Mouse (Mus musculus) limb, embryonic 11.5 days (tissue): Measurements from ENCODE around the gene Gps1. TPM values are rescaled to one million over a fixed set of nuclear protein-coding genes. Genes with fewer than 3 reads are reported as not detected.

ENCODE experiments used
- ATAC-seq: fragments of 200-750 bp; cut with Nextera tagmentation; 2 replicates; pipeline ENCODE4 v1.8.0; 2017; ENCODE audit warnings: low read depth; ENCODE audit not compliant: insufficient number of reproducible peaks, low FRiP score, low TSS enrichment
- DNase-seq: peaks from one replicate; pipeline ENCODE4 v3.0.0-alpha.2; 2015; ENCODE audit warnings: low spot score
- H3K27ac ChIP-seq: fragments of 300-500 bp; sonication (generic); replicated peaks from 2 replicates; pipeline ENCODE4 v1.5.1; 2014; ENCODE audit warnings: low read depth, mild to moderate bottlenecking, low read length
- H3K27me3 ChIP-seq: fragments of 300-500 bp; sonication (generic); 2 replicates; pipeline ENCODE4 v1.6.1; 2014; ENCODE audit warnings: mild to moderate bottlenecking, low read length, mixed read lengths; ENCODE audit not compliant: control insufficient read depth, insufficient read depth
- H3K36me3 ChIP-seq: fragments of 300-500 bp; sonication (generic); 2 replicates; pipeline ENCODE4 v1.6.1; 2014; ENCODE audit warnings: mild to moderate bottlenecking, low read length, moderate library complexity, mixed read lengths; ENCODE audit not compliant: control insufficient read depth, insufficient read depth
- H3K4me1 ChIP-seq: fragments of 300-500 bp; sonication (generic); 2 replicates; pipeline ENCODE4 v1.6.1; 2014; ENCODE audit warnings: low read length, mixed read lengths; ENCODE audit not compliant: control insufficient read depth, insufficient read depth
- H3K4me2 ChIP-seq: fragments of 300-500 bp; sonication (generic); 2 replicates; pipeline ENCODE4 v1.6.1; 2014; ENCODE audit warnings: low read depth, mild to moderate bottlenecking, moderate library complexity; ENCODE audit not compliant: severe bottlenecking
- H3K4me3 ChIP-seq: fragments of 300-500 bp; sonication (generic); 2 replicates; pipeline ENCODE4 v1.5.1; 2014; ENCODE audit warnings: low read depth, low read length
- H3K9ac ChIP-seq: fragments of 300-500 bp; sonication (generic); 2 replicates; pipeline ENCODE4 v1.6.1; 2014; ENCODE audit warnings: mild to moderate bottlenecking, low read length
- H3K9me3 ChIP-seq: fragments of 300-500 bp; sonication (generic); 2 replicates; pipeline ENCODE4 v1.6.1; 2016; ENCODE audit warnings: low read length; ENCODE audit not compliant: control insufficient read depth
- WGBS: fragments of 180-500 bp; shearing (Covaris S2); extraction: QIAGEN DNeasy Blood & Tissue Kit; methylation state at CpG from one replicate; pipeline ENCODE4 v1.1.7; 2014; 5-methylcytosine and 5-hydroxymethylcytosine counted together
- polyA plus RNA-seq: library from polyadenylated mRNA; unstranded; fragments of >200 nt; fragmentation: Nextera tagmentation; extraction: Ambion mirVana; gene quantifications from 2 replicates; pipeline ENCODE4 v1.2.1, GENCODE M21; 2014

Gene Gps1
- polyA plus RNA-seq, 1 experiment from 2014 or later, result 275 TPM

- H3K27me3 ChIP-seq, result no peaks in the 10 kb centered on the region
- no peak overlapping the region for H3K9ac ChIP-seq
- DNase-seq, result no peak
- no peak for ATAC-seq
- no peak overlapping the region for H3K4me3 ChIP-seq
- H3K4me1 ChIP-seq, result peaks cover 2% of the 10 kb centered on the region; the same call in 1 of the 2 replicates
- no peaks in the 10 kb centered on the region for H3K9me3 ChIP-seq
- no peak overlapping the region for H3K27ac ChIP-seq
- no peak overlapping the region for H3K4me2 ChIP-seq
- peaks cover 35% of the 10 kb centered on the region for H3K36me3 ChIP-seq
- 78% methylated on average over 4 of the region's 4 CpGs for WGBS
These were observed 20.7 kb downstream of the Gps1 start for GRCm38 (mm10) chr11:120804769-120805168.

GRCm38 (mm10) chr11:120805375-120806298 lies 21.6 kb downstream of the Gps1 start:
- no peak overlapping the region for H3K27ac ChIP-seq
- DNase-seq (no peak), ATAC-seq (no peak)
- H3K9me3 ChIP-seq, result no peaks in the 10 kb centered on the region
- H3K4me1 ChIP-seq, result no peaks in the 10 kb centered on the region
- H3K27me3 ChIP-seq, result no peaks in the 10 kb centered on the region
- H3K36me3 ChIP-seq, result peaks cover 44% of the 10 kb centered on the region
- no peak overlapping the region for H3K9ac ChIP-seq
- 84% methylated on average over 7 of the region's 7 CpGs for WGBS
- H3K4me2 ChIP-seq, result no peak overlapping the region
- no peak overlapping the region for H3K4me3 ChIP-seq

GRCm38 (mm10) chr11:120808010-120808409 lies 23.9 kb downstream of the Gps1 start:
- Histone ChIP-seq H3K9me3 (no peaks in the 10 kb centered on the region), H3K4me2 (no peak overlapping the region), H3K9ac (no peak overlapping the region), H3K36me3 (peaks cover 67% of the 10 kb centered on the region), H3K4me1 (no peaks in the 10 kb centered on the region), H3K4me3 (no peak overlapping the region), H3K27me3 (no peaks in the 10 kb centered on the region), H3K27ac (no peak overlapping the region)
- DNase-seq (no peak), ATAC-seq (no peak)
- WGBS, result 93% methylated on average over 12 of the region's 12 CpGs

GRCm38 (mm10) chr11:120812068-120812467 lies 28.0 kb downstream of the Gps1 start:
- peaks cover 94% of the 10 kb centered on the region for H3K36me3 ChIP-seq
- no peak overlapping the region for H3K27ac ChIP-seq
- H3K4me3 ChIP-seq, result no peak overlapping the region
- H3K9ac ChIP-seq, result no peak overlapping the region
- ATAC-seq (no peak), DNase-seq (no peak)
- H3K4me1 ChIP-seq, result no peaks in the 10 kb centered on the region
- no peaks in the 10 kb centered on the region for H3K27me3 ChIP-seq
- no peak overlapping the region for H3K4me2 ChIP-seq
- H3K9me3 ChIP-seq, result no peaks in the 10 kb centered on the region
- WGBS, result 94% methylated on average over 16 of the region's 16 CpGs

GRCm38 (mm10) chr11:120817358-120817757 lies 33.3 kb downstream of the Gps1 start:
- H3K9me3 ChIP-seq, result no peaks in the 10 kb centered on the region
- 91% methylated on average over 6 of the region's 6 CpGs for WGBS

GRCm38 (mm10) chr11:120818251-120818650 lies 34.2 kb downstream of the Gps1 start:
- 96% methylated on average over 13 of the region's 13 CpGs for WGBS
- Histone ChIP-seq H3K27me3 (no peaks in the 10 kb centered on the region), H3K9me3 (no peaks in the 10 kb centered on the region)

More at GRCm38 (mm10) chr11:120817358-120817757, 33.3 kb downstream of the Gps1 start:
- Histone ChIP-seq H3K4me2 (no peak overlapping the region), H3K27ac (no peak overlapping the region), H3K27me3 (no peaks in the 10 kb centered on the region), H3K4me1 (peaks cover 11% of the 10 kb centered on the region), H3K4me3 (no peak overlapping the region), H3K9ac (no peak overlapping the region), H3K36me3 (peaks cover 81% of the 10 kb centered on the region)
- DNase-seq, result no peak
- no peak for ATAC-seq

GRCm38 (mm10) chr11:120819556-120819955 lies 35.5 kb downstream of the Gps1 start:
- WGBS, result 95% methylated on average over 6 of the region's 6 CpGs
- Histone ChIP-seq H3K4me1 (peaks cover 17% of the 10 kb centered on the region), H3K27me3 (no peaks in the 10 kb centered on the region), H3K27ac (no peak overlapping the region), H3K9ac (no peak overlapping the region), H3K36me3 (peaks cover 59% of the 10 kb centered on the region), H3K9me3 (no peaks in the 10 kb centered on the region), H3K4me2 (no peak overlapping the region), H3K4me3 (no peak overlapping the region; the same call in 1 of the 2 replicates)
- ATAC-seq (no peak), DNase-seq (no peak)

More at GRCm38 (mm10) chr11:120818251-120818650, 34.2 kb downstream of the Gps1 start:
- ATAC-seq (no peak), DNase-seq (no peak)
- Histone ChIP-seq H3K9ac (no peak overlapping the region), H3K4me2 (no peak overlapping the region), H3K36me3 (peaks cover 72% of the 10 kb centered on the region), H3K4me1 (peaks cover 17% of the 10 kb centered on the region), H3K4me3 (no peak overlapping the region), H3K27ac (no peak overlapping the region)

GRCm38 (mm10) chr11:120820546-120820945 lies 36.5 kb downstream of the Gps1 start:
- no peak overlapping the region for H3K27ac ChIP-seq
- DNase-seq (no peak), ATAC-seq (no peak)
- H3K4me2 ChIP-seq, result no peak overlapping the region
- WGBS, result 96% methylated on average over 14 of the region's 14 CpGs
- no peaks in the 10 kb centered on the region for H3K27me3 ChIP-seq
- no peak overlapping the region for H3K9ac ChIP-seq
- peaks cover 23% of the 10 kb centered on the region for H3K4me1 ChIP-seq
- peaks cover 55% of the 10 kb centered on the region for H3K36me3 ChIP-seq
- H3K9me3 ChIP-seq, result no peaks in the 10 kb centered on the region
- no peak overlapping the region for H3K4me3 ChIP-seq
